Mouse (Mus musculus) heart, embryonic 14.5 days (tissue): ENCODE measurements around the gene Spryd7. TPM values are rescaled to one million over a fixed set of nuclear protein-coding genes. Genes with fewer than 3 reads are reported as not detected.
A peak's percentile ranks its signal among the peaks of the same experiment; 100 is the strongest.
"Not testable (repeated sequence)": the region's sequence is repeated elsewhere in the genome, so short reads cannot be mapped to it uniquely, and the experiment has no call there.

Experiments used
- ATAC-seq: fragments of 200-750 bp; cut with Nextera tagmentation; 2 replicates; pipeline ENCODE4 v1.8.0; 2017; ENCODE audit warnings: low read depth, moderate TSS enrichment; ENCODE audit not compliant: insufficient number of reproducible peaks, insufficient read depth, low FRiP score
- H3K27ac ChIP-seq, 2 experiments: fragments of 200-500 bp in 1 of 2; fragments of 300-500 bp in 1 of 2; sonication (generic) in 1 of 2; replicated peaks in 1 of 2; 2 replicates each; pipeline ENCODE4 v1.5.1; 2012 to 2014; ENCODE audit warnings: low read depth in 2 of 2, low read length in 2 of 2, control low read depth in 1 of 2, mild to moderate bottlenecking in 1 of 2, mixed read lengths in 1 of 2; ENCODE audit not compliant: control insufficient read depth in 1 of 2, insufficient read depth in 1 of 2
- H3K27me3 ChIP-seq: fragments of 300-500 bp; sonication (generic); 2 replicates; pipeline ENCODE4 v1.6.1; 2014; ENCODE audit warnings: mild to moderate bottlenecking, low read length, control low read depth; ENCODE audit not compliant: control insufficient read depth, insufficient read depth
- H3K36me3 ChIP-seq: fragments of 300-500 bp; sonication (generic); 2 replicates; pipeline ENCODE4 v1.6.1; 2014; ENCODE audit warnings: mild to moderate bottlenecking, control low read depth, low read length, mixed read lengths; ENCODE audit not compliant: control insufficient read depth, insufficient read depth
- H3K4me1 ChIP-seq, 2 experiments: fragments of 200-500 bp in 1 of 2; fragments of 300-500 bp in 1 of 2; sonication (generic) in 1 of 2; 2 replicates each; pipeline ENCODE4 v1.6.1; 2012 to 2014; ENCODE audit warnings: low read length in 2 of 2, control low read depth in 1 of 2, mixed read lengths in 1 of 2; ENCODE audit not compliant: control insufficient read depth in 2 of 2, insufficient read depth in 2 of 2
- H3K4me2 ChIP-seq: fragments of 300-500 bp; sonication (generic); 2 replicates; pipeline ENCODE4 v1.6.1; 2014; ENCODE audit warnings: mild to moderate bottlenecking, low read length
- H3K4me3 ChIP-seq, 2 experiments: fragments of 200-500 bp in 1 of 2; fragments of 300-500 bp in 1 of 2; sonication (generic) in 1 of 2; 2 replicates each; pipeline ENCODE4 v1.5.1; 2012 to 2014; ENCODE audit warnings: low read length in 2 of 2, mild to moderate bottlenecking in 2 of 2, control low read depth in 1 of 2, low read depth in 1 of 2, moderate library complexity in 1 of 2; ENCODE audit not compliant: control insufficient read depth in 1 of 2, insufficient read depth in 1 of 2
- H3K9ac ChIP-seq: fragments of 300-500 bp; sonication (generic); 2 replicates; pipeline ENCODE4 v1.6.1; 2014; ENCODE audit warnings: mild to moderate bottlenecking, low read length
- H3K9me3 ChIP-seq: fragments of 300-500 bp; sonication (generic); 2 replicates; pipeline ENCODE4 v1.6.1; 2016; ENCODE audit warnings: low read length, control low read depth; ENCODE audit not compliant: control insufficient read depth
- WGBS: fragments of 180-500 bp; shearing (Covaris S2); extraction: QIAGEN DNeasy Blood & Tissue Kit; methylation state at CpG from one replicate; pipeline ENCODE4 v1.1.7; 2014; 5-methylcytosine and 5-hydroxymethylcytosine counted together
- polyA plus RNA-seq: library from polyadenylated mRNA; unstranded; fragments of >200 nt; fragmentation: Nextera tagmentation; extraction: Ambion mirVana; gene quantifications from 2 replicates; pipeline ENCODE4 v1.2.1, GENCODE M21; 2014

Gene Spryd7
- polyA plus RNA-seq, 1 experiment from 2014 or later, result 26.8 TPM

DNA sequence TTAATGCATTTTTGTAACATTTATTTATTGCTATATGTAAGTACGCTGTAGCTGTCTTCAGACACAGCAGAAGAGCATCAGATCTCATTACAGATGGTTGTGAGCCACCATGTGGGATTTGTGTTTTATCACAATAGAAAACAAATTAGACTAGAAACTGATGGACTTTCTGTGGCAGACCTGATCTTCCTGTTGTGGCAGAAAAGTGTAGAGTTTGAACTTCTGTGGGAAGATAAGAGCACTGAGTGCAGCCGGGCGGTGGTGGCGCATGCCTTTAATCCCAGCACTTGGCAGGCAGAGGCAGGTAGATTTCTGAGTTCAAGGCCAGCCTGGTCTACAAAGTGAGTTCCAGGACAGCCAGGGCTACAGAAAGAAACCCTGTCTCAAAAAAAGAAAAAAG lies 9.5 kb upstream of the Spryd7 start:
- H3K36me3 ChIP-seq, H3K9ac ChIP-seq, H3K4me2 ChIP-seq, H3K9me3 ChIP-seq, H3K27ac ChIP-seq, H3K4me3 ChIP-seq, H3K27me3 ChIP-seq, ATAC-seq, H3K4me1 ChIP-seq: not testable (repeated sequence)
- 78% methylated on average over 4 of the region's 4 CpGs for WGBS

DNA sequence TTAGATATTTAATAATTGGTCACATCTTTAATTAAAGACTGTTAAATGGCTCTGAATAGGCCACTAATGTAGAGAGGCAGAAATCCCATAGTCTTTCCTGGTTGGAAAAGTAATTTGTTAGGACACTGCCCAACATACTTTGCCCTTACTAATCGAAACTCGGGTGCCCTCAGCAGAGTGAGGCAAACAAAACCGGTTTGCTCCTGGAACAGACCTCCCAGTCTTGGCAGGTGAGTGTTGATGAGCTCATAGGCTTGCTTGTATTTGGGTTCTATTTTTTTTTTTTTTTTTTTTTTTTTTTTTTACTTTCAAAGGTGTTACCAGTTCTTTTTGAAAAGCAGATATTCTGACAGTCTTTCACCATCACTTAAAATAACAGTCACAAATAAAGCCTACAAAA lies 3.2 kb upstream of the Spryd7 start:
- Histone ChIP-seq H3K36me3 (no peaks in the 10 kb centered on the region), H3K4me2 (no peak overlapping the region), H3K4me3 (no peak overlapping the region), H3K27ac (no peak overlapping the region), H3K9me3 (0 out of 2 replicates have a peak, but pooled peaks cover 7% of the 10 kb centered on the region), H3K4me1 (0 out of 4 replicates have a peak, but pooled peaks cover 0 to 2% of the 10 kb centered on the region in 2 experiments), H3K9ac (no peak overlapping the region), H3K27me3 (no peaks in the 10 kb centered on the region)
- no peak for ATAC-seq
- WGBS, result 55% methylated on average over 3 of the region's 3 CpGs

- Histone ChIP-seq H3K27ac (no peak overlapping the region), H3K27me3 (no peaks in the 10 kb centered on the region), H3K4me1 (0 out of 4 replicates have a peak, but pooled peaks cover 0 to 2% of the 10 kb centered on the region in 2 experiments), H3K9ac (no peak overlapping the region), H3K9me3 (0 out of 2 replicates have a peak, but pooled peaks cover 7% of the 10 kb centered on the region), H3K36me3 (no peaks in the 10 kb centered on the region), H3K4me2 (no peak overlapping the region), H3K4me3 (no peak overlapping the region)
- 85% methylated on average over 6 of the region's 6 CpGs for WGBS
- ATAC-seq, result no peak
These were observed 2.2 kb upstream of the Spryd7 start for GRCm38 (mm10) chr14:61558901-61559300.

GRCm38 (mm10) chr14:61555931-61556288 lies 776 bp downstream of the Spryd7 start:
- H3K36me3 ChIP-seq, result no peaks in the 10 kb centered on the region
- peak overlapping the region; percentile 82 for H3K9ac ChIP-seq
- peak overlapping the region; percentile 89 for H3K4me2 ChIP-seq
- H3K4me1 ChIP-seq, result 0 out of 4 replicates have a peak, but pooled peaks cover 0 to 2% of the 10 kb centered on the region in 2 experiments
- H3K4me3 ChIP-seq, result peak overlapping the region; percentile 78 to 95
- WGBS, result 5% methylated on average over 6 of the region's 6 CpGs
- H3K9me3 ChIP-seq, result no peaks in the 10 kb centered on the region
- no peak; the same call in 1 of the 2 replicates for ATAC-seq
- peak overlapping the region; percentile 88 to 89 for H3K27ac ChIP-seq
- H3K27me3 ChIP-seq, result no peaks in the 10 kb centered on the region

- no peaks in the 10 kb centered on the region for H3K27me3 ChIP-seq
- H3K27ac ChIP-seq, result no peak overlapping the region
- H3K4me1 ChIP-seq, result no peaks in the 10 kb centered on the region
- H3K4me3 ChIP-seq, result no peak overlapping the region
- 88% methylated on average over 1 of the region's 1 CpGs for WGBS
- no peak overlapping the region for H3K9ac ChIP-seq
- H3K4me2 ChIP-seq, result no peak overlapping the region
- no peaks in the 10 kb centered on the region for H3K9me3 ChIP-seq
- ATAC-seq, result no peak
- peaks cover 16% of the 10 kb centered on the region; the same call in 1 of the 2 replicates for H3K36me3 ChIP-seq
These were observed 8.1 kb downstream of the Spryd7 start for GRCm38 (mm10) chr14:61548614-61549013.

DNA sequence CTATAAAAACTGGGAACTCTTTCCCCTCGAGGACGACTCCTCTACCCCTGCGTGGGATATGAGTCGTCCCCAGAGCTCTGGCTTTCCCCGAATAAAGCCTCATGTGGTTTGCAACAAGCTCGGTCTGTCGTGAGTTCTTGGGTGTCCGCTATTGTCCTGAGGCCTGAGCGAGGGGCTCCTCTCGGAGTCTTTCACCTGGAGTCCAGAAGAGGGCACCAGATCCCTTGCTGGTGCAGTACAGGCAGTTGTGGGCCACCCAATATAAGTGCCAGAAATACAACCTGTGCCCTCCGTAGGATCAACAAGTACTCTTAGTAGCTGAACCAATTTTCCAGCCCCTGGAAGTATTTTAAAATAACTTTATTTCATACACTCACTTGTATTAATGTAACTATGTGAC lies 18.9 kb downstream of the Spryd7 start:
- H3K4me1 ChIP-seq, H3K9me3 ChIP-seq, H3K9ac ChIP-seq, H3K27ac ChIP-seq, H3K4me2 ChIP-seq, H3K27me3 ChIP-seq, H3K4me3 ChIP-seq, ATAC-seq: not testable (repeated sequence)
- WGBS, result 86% methylated on average over 6 of the region's 11 CpGs
- H3K36me3 ChIP-seq, result peaks cover 15% of the 10 kb centered on the region

DNA sequence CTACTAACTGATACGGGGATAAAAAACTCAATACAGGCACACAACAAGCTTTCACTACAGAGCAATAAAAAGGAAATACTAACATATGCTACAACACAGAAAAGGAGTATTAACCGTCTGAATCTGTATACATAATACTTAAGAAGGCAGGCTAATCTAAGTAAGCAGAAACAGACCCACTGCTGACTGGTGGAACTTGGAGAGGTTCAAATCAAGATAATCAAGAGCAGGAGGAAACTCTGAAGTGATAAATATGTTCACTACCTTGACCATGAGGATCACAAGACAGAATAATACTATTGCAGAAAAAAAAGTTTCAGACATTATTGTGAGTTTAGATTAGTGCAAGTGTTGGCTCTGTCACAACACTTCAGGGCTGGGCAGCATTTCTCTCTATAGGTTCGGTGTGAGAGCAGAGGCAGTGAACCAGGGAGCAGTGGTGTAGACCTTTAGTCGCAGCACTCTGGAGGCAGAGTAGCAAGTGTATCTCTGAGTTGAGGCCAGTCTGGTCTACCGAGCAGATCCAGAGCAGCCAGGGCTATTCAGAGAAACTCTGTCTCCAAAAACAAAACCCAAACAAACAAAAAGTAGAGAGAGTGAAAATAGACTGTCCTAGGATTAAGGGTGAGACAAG lies 19.9 kb downstream of the Spryd7 start:
- WGBS, result 70% methylated on average over 5 of the region's 5 CpGs

DNA sequence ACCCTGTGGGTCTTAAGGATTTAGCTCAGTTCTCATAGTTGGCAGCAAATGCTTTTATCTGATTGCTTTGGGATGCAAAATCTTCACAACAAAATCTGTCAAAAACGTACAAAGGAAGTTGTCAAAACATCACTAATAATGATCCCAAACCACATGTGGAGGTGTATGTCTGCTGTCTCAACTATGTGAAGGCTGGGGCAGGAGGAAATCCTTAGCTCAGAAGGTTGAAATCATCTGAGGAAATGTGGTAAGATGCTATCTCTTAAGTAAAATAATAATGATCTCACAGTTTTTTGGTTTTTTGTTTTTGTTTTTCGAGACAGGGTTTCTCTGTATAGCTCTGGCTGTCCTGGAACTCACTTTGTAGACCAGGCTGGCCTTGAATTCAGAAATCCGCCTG lies 20.9 kb downstream of the Spryd7 start:
- H3K9ac ChIP-seq, result no peak overlapping the region
- H3K9me3 ChIP-seq, result no peaks in the 10 kb centered on the region
- H3K4me3 ChIP-seq, result no peak overlapping the region
- no peak overlapping the region for H3K27ac ChIP-seq
- no peak for ATAC-seq
- no peaks in the 10 kb centered on the region for H3K27me3 ChIP-seq
- no peak overlapping the region for H3K4me2 ChIP-seq
- H3K4me1 ChIP-seq, result peaks cover 3 to 8% of the 10 kb centered on the region in 2 experiments
- WGBS, result 91% methylated on average over 3 of the region's 3 CpGs
- peaks cover 15% of the 10 kb centered on the region for H3K36me3 ChIP-seq

More for the DNA sequence above, 19.9 kb downstream of the Spryd7 start:
- no peaks in the 10 kb centered on the region for H3K27me3 ChIP-seq
- H3K9ac ChIP-seq, result no peak overlapping the region
- ATAC-seq, result no peak
- H3K36me3 ChIP-seq, result peaks cover 15% of the 10 kb centered on the region
- no peak overlapping the region for H3K4me2 ChIP-seq
- no peak overlapping the region for H3K27ac ChIP-seq
- H3K9me3 ChIP-seq, result no peaks in the 10 kb centered on the region
- H3K4me1 ChIP-seq, result no peaks in the 10 kb centered on the region
- H3K4me3 ChIP-seq, result no peak overlapping the region
